15 mouse cellular contexts compared by ENCODE assay signal in the genomic region with DNA sequence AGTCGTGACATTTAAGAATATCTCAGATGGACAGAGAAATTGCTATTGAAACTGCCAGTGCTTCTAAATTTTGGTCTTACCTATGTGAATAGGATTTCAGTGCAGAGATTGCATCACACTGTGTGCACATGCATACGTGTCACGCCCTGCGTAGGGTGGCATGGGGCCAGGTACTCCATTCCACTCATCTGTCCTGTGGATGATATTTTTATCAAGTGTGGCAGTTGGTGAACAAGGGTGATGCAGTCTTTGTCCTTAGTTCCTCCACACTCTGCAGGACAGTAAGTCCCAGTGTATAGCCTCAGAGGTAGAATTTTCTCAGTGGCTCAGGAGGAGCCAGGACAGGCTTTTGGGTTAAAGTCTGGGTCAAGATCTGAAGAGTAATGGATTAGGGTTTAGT.
"Had no signal": no experiment of that assay in that cellular context is flagged by ENCODE, and none has a peak within 500 bp of the region (broad histone marks: within the 10 kb centered on the region; RNA-seq: fewer than 3 reads in every experiment).

No protein-coding gene starts in this region.

- ATAC-seq: liver, postnatal 0 days; lung, postnatal 0 days had no signal

- H3K36me3 ChIP-seq: liver, embryonic 15.5 days; midbrain, embryonic 12.5 days; neural tube, embryonic 12.5 days had no signal

- H3K4me1 ChIP-seq: liver, embryonic 15.5 days; lung, embryonic 15.5 days; midbrain, embryonic 12.5 days; neural tube, embryonic 12.5 days had no signal

- H3K27me3 ChIP-seq: liver, embryonic 15.5 days; lung, embryonic 15.5 days; midbrain, embryonic 12.5 days; neural tube, embryonic 12.5 days had no signal

- H3K9ac ChIP-seq: liver, embryonic 15.5 days; liver, postnatal 0 days; lung, embryonic 15.5 days; midbrain, embryonic 12.5 days; neural tube, embryonic 12.5 days had no signal

- H3K4me3 ChIP-seq: liver, embryonic 15.5 days; lung, embryonic 15.5 days; midbrain, embryonic 12.5 days; neural tube, embryonic 12.5 days had no signal

- H3K4me2 ChIP-seq: liver, embryonic 15.5 days; lung, embryonic 15.5 days; midbrain, embryonic 12.5 days; neural tube, embryonic 12.5 days had no signal

- DNase-seq: liver, postnatal 0 days; lung, adult 2 months; lung, postnatal 14 days; lung, postnatal 36 days; midbrain, embryonic 14.5 days; right cerebral cortex, postnatal 14 days; thymus, adult 18-20 months; thymus, postnatal 14 days; thymus, postnatal 36 days had no signal

- H3K9me3 ChIP-seq: liver, embryonic 15.5 days; lung, embryonic 15.5 days; midbrain, embryonic 12.5 days; neural tube, embryonic 12.5 days had no signal

- H3K27ac ChIP-seq: liver, embryonic 15.5 days; lung, embryonic 15.5 days; macrophage; midbrain, embryonic 12.5 days; neural tube, embryonic 12.5 days had no signal
